Mouse (Mus musculus) midbrain, embryonic 12.5 days (tissue): ENCODE data around the gene Myom1. TPM values are rescaled to one million over a fixed set of nuclear protein-coding genes. Genes with fewer than 3 reads are reported as not detected.

Experiments used
- ATAC-seq: fragments of 200-750 bp; cut with Nextera tagmentation; 2 replicates; pipeline ENCODE4 v1.8.0; 2017; ENCODE audit warnings: low read depth, moderate TSS enrichment, moderate library complexity; ENCODE audit not compliant: low FRiP score
- H3K27ac ChIP-seq: fragments of 300-500 bp; sonication (generic); replicated peaks from 2 replicates; pipeline ENCODE4 v1.5.1; 2016; ENCODE audit warnings: mild to moderate bottlenecking
- H3K27me3 ChIP-seq: fragments of 300-500 bp; sonication (generic); 2 replicates; pipeline ENCODE4 v1.6.1; 2016; ENCODE audit warnings: mild to moderate bottlenecking
- H3K36me3 ChIP-seq: fragments of 300-500 bp; sonication (generic); 2 replicates; pipeline ENCODE4 v1.6.1; 2016
- H3K4me1 ChIP-seq: fragments of 300-500 bp; sonication (generic); 2 replicates; pipeline ENCODE4 v1.6.1; 2016
- H3K4me2 ChIP-seq: fragments of 300-500 bp; sonication (generic); replicated peaks from 2 replicates; pipeline ENCODE4 v1.6.1; 2016; ENCODE audit warnings: mild to moderate bottlenecking, moderate library complexity
- H3K4me3 ChIP-seq: fragments of 300-500 bp; sonication (generic); 2 replicates; pipeline ENCODE4 v1.5.1; 2016; ENCODE audit warnings: mild to moderate bottlenecking
- H3K9ac ChIP-seq: fragments of 300-500 bp; sonication (generic); replicated peaks from 2 replicates; pipeline ENCODE4 v1.6.1; 2016; ENCODE audit warnings: mild to moderate bottlenecking, moderate library complexity
- H3K9me3 ChIP-seq: fragments of 300-500 bp; sonication (generic); 2 replicates; pipeline ENCODE4 v1.6.1; 2016; ENCODE audit warnings: mild to moderate bottlenecking
- WGBS: fragments of 180-500 bp; shearing (Covaris S2); methylation state at CpG from one replicate; pipeline ENCODE4 v1.1.7; 2016; 5-methylcytosine and 5-hydroxymethylcytosine counted together
- polyA plus RNA-seq: library from polyadenylated mRNA; unstranded; fragments of >200 nt; fragmentation: Nextera tagmentation; extraction: Ambion mirVana; gene quantifications from 2 replicates; pipeline ENCODE4 v1.2.1, GENCODE M21; 2016

Myom1 gene
- polyA plus RNA-seq, 1 experiment from 2014 or later: 2.5 TPM

DNA sequence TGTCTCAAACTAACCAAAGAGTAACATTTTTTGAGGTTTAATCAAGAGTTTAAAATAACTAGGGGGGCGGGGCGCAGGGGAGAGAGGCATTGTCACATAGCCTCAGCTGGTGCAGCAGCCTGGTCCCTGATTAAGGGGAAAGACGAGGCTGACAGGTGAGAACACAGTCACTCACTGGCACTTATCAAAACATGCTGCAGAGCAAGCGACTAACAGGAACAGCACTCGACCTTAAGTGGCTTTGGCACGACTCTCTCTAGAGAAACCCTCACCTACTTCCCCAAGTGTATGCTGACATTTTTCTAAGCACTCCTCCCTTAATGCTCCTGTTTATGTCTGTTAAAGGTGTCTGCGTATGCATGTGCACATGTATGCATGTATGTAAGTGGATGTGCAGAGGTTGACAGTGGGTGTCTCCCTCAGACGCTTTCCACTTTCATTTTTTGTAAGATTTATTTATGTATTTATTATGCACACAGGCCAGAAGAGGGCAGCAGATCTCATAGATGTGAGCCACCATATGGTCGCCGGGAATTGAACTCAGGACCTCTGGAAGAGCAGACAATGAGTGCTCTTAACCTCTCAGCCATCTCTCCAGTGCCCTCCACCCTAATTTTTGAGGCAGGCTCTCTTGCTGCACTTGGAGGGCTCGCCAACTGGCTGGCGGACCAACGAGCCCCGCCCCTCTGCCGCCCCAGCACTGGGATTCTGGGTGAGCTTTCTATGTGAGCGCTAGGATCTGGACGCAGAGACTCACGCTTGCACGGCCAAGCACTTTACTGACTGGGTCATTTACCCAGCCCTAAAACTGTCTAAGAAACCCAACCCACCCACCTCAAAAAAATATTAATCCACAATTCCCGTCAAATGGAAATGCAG is 22.8 kb upstream of the Myom1 start:
- whole genome bisulfite sequencing: 90% methylated on average over 20 of the region's 20 CpGs
- Histone ChIP-seq H3K4me1 (no peaks in the 10 kb centered on the region), H3K27me3 (no peaks in the 10 kb centered on the region), H3K36me3 (peaks cover 50% of the 10 kb centered on the region), H3K4me2 (no peak overlapping the region), H3K9me3 (no peaks in the 10 kb centered on the region), H3K9ac (no peak overlapping the region), H3K4me3 (no peak overlapping the region), H3K27ac (no peak overlapping the region)
- ATAC-seq: no peak

DNA sequence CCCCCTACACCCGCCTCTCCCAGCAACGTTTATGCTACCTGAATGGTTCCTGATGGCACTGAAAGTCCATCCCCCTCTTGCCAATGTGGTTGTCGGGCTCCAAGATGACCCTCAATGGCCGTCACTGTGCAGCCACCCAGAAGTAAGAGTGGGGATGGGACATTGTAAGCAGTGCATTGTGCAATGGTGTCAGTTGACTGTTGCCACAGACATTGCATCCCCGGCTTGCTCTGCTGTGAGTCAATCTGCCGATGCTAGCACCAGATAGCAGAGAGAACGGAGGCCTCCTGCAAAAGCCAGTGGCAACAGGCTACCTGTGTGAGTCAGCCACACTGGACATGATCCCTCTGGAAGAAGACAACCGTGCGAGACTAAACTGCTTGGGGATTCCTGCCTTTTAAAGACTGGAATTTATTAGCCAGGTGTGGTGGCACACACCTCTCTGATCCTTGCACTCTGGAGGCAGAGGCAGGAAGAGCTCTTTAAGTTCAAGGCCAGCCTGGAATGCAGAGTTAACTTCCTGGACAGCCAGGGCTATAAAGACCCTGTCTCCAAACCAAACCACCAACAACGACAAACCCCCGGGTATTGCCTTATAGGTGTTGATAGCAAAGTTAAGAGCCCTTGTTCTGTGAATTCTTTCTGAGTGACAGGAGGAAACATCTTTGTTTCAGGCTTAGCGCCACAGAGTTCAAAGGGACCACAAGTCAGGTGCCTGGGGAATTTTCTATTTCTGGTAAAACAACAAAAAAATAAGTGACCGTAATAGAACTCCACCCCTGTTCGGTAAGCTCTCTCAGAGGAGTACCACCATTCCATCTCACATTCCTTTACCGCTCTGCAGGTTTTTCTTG is 16.7 kb upstream of the Myom1 start:
- ATAC-seq: no peak
- no peak overlapping the region for H3K4me3 ChIP-seq
- H3K9ac ChIP-seq: no peak overlapping the region
- no peaks in the 10 kb centered on the region for H3K27me3 ChIP-seq
- no peak overlapping the region for H3K4me2 ChIP-seq
- peaks cover 16% of the 10 kb centered on the region for H3K4me1 ChIP-seq
- H3K36me3 ChIP-seq: peaks cover 31% of the 10 kb centered on the region
- H3K27ac ChIP-seq: no peak overlapping the region
- H3K9me3 ChIP-seq: no peaks in the 10 kb centered on the region
- 93% methylated on average over 15 of the region's 15 CpGs for WGBS

DNA sequence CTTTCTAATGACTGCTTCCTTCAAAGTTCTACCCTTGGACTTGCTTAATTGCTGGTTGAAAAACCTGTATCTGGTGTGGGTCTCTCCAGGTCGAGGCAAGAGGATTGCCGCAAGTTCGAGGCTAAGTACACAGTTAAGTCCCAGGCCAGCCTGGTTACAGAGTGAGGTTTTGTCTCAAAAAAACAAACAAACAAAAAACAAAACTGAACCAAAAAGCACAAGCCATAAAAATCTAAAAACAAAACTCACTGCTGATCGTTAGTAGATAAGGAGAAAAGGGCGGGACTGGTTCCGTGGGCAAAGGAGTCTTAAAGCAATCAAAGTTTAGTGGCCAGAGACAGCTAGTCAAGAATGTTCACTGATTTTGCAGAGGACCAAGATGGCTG is 16.1 kb upstream of the Myom1 start:
- H3K4me3 ChIP-seq: no peak overlapping the region
- H3K9me3 ChIP-seq: no peaks in the 10 kb centered on the region
- no peak overlapping the region for H3K4me2 ChIP-seq
- peaks cover 20% of the 10 kb centered on the region for H3K4me1 ChIP-seq
- whole genome bisulfite sequencing: 94% methylated on average over 6 of the region's 6 CpGs
- H3K27ac ChIP-seq: no peak overlapping the region
- H3K36me3 ChIP-seq: peaks cover 25% of the 10 kb centered on the region
- no peaks in the 10 kb centered on the region for H3K27me3 ChIP-seq
- no peak for ATAC-seq
- H3K9ac ChIP-seq: no peak overlapping the region

DNA sequence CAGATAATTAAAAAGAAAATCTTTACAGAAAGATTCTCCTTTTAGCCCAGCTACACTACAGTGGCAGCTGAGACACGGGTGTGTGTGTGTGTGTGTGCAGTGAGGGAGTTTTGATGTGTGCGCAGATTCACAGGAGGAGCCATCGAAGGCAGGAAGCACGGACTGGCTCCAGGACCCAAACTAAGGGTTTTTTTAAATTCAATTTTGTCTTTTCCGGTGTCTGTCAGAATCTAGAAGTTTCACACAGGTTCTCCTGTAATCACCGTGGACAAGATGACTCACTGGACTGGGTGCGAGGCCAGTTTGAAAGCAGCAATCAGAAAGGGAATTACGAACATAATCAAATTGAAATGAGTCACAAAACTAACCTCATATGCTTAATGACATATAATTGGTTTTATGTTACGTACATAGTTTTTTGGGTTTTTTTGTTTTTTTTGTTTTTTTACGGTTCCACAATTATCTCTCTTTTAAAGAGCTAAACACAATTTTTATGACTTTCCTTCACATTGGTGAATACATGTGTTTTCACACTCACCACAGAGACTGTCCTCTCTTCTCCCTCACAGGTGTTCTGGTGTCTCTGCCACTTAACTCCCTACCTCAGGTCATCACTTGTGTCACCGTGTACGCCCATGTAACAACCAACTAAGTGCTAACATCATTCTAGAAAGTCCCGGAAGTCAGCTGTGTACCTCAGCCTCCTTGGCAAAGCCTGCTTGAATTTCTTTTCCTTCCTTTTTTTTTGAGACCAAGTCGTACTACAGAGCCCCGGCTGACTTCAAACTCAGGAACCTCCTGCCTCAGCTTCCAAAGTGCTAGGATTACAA is 15.4 kb upstream of the Myom1 start:
- WGBS: 90% methylated on average over 15 of the region's 15 CpGs
- Histone ChIP-seq H3K4me3 (no peak overlapping the region), H3K9me3 (no peaks in the 10 kb centered on the region), H3K27me3 (no peaks in the 10 kb centered on the region), H3K27ac (no peak overlapping the region), H3K36me3 (peaks cover 20% of the 10 kb centered on the region), H3K9ac (no peak overlapping the region), H3K4me1 (peaks cover 22% of the 10 kb centered on the region), H3K4me2 (no peak overlapping the region)
- ATAC-seq: no peak

DNA sequence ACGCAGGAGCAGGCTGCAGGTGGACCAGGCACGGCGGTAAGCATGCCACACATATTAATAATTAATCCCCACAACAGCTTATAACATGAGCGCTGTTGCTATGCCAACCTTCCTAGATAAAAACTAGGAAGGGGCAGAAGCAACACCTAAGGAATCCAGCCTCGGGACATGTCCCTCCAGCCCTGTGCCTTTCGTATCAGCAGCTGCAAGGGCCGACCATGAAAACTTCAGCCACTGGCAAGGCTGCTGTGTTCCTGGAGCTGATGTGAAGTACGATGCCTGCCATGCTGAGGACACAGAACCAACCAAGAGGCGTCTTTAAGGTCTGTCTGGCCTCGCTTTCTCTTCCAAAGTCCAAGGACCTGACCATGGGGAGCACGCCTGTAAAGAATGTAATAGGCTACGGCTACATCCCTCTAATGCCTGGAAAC is 14.1 kb upstream of the Myom1 start:
- peaks cover 26% of the 10 kb centered on the region for H3K36me3 ChIP-seq
- peak overlapping the region; percentile 24; the same call in 1 of the 2 replicates for H3K9ac ChIP-seq
- H3K4me3 ChIP-seq: no peak overlapping the region
- no peaks in the 10 kb centered on the region for H3K27me3 ChIP-seq
- H3K27ac ChIP-seq: no peak overlapping the region
- peaks cover 26% of the 10 kb centered on the region for H3K4me1 ChIP-seq
- H3K4me2 ChIP-seq: no peak overlapping the region
- ATAC-seq: no peak
- 94% methylated on average over 12 of the region's 12 CpGs for WGBS
- no peaks in the 10 kb centered on the region for H3K9me3 ChIP-seq

DNA sequence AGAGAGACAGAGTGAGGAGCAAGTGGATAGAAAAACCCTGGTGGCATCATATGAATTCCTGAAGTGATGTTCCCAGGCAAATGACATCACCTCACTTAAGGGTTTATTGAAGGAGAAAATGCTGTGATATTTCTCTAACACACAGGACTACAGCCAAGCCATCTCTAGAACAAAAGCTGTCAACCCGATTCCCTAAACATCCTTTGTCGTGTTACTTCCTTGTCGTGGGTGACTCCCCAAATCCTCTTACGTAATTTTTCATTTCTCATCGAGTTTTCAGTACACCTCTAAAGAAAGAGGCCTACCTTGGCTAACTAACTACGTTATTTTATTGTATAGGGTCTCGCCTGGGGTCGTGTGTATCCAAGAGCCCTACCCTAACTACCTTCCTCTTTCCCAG is 13.0 kb upstream of the Myom1 start:
- H3K4me2 ChIP-seq: peak overlapping the region; percentile 66
- WGBS: 54% methylated on average over 8 of the region's 8 CpGs
- H3K9ac ChIP-seq: peak overlapping the region; percentile 92
- peaks cover 36% of the 10 kb centered on the region for H3K36me3 ChIP-seq
- ATAC-seq: no peak
- peak overlapping the region; percentile 97 for H3K4me3 ChIP-seq
- H3K4me1 ChIP-seq: peaks cover 26% of the 10 kb centered on the region
- no peaks in the 10 kb centered on the region for H3K27me3 ChIP-seq
- H3K9me3 ChIP-seq: no peaks in the 10 kb centered on the region
- H3K27ac ChIP-seq: peak overlapping the region; percentile 95; the same call in 1 of the 2 replicates

DNA sequence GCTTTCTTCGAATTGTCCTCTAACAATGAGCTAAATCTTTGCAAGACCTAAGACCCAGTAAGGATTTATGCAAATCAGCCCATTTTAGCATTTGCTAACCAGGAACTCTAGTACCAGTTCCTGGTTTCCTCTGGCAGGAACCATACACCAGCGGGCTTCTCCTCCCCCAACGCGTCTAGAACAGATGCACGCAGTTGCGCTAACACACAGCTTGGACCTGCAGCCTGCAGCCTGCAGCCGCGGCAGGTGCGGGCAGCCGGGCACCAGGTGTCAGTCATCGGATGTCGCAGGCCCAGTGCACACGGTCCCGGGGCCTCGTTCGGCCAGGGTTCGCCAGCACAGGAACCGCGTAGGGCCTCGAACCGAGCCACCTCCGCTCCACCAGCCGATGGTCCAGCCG is 12.4 kb upstream of the Myom1 start:
- WGBS: 1% methylated on average over 24 of the region's 24 CpGs
- ATAC-seq: peak; percentile 77; the same call in 1 of the 2 replicates
- peaks cover 42% of the 10 kb centered on the region for H3K36me3 ChIP-seq

DNA sequence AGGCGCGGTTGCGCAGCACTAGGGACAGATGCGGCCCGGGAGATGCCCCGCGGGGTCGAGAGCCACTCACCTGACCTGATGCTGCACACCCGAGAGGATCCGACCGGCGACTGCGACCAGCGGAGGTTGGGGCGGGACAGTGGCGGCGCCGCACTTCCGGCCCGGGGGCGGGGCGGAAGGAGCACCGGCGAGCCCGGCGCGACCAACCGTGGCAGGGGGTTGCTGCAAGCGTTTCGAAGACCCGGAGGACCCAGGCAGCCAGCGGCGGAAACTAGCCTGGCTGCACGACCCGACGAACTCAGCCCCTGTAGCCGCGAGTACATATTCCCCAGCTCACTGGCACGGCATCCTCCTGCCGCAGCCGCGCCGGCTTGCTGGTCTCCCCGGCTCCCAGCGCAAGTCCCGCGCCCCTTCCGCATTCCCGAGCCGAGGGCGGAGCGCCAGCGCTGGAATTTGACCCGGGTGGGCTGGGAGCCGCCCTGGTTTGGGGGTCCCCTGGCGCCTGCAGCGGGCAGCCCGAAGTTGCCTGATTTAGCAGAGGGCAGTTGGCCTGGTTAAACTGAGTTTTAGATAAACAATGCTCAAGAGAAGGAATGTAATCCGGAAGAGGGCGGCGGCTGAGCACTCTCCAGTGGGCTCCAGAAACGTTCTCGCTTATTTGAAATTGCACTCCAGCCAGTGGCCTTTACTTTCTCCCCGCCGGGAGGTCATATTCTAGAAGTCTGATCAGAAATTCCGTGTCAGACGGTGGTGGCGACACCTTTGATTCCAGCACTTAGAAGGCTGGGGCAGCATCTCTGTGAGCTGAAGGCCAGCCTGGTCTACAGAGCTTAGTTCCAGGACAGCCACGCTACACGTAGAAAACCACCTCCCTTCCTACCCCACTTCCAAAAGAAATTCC is 11.8 kb upstream of the Myom1 start:
- H3K4me2 ChIP-seq: peak overlapping the region; percentile 66
- peak overlapping the region; percentile 95 for H3K27ac ChIP-seq
- H3K36me3 ChIP-seq: peaks cover 45% of the 10 kb centered on the region
- peak; percentile 96 for ATAC-seq
- peaks cover 26% of the 10 kb centered on the region for H3K4me1 ChIP-seq
- peak overlapping the region; percentile 92 for H3K9ac ChIP-seq
- WGBS: under 1% methylated on average over 63 of the region's 70 CpGs
- no peaks in the 10 kb centered on the region for H3K9me3 ChIP-seq
- peak overlapping the region; percentile 97 for H3K4me3 ChIP-seq
- no peaks in the 10 kb centered on the region for H3K27me3 ChIP-seq

More for the DNA sequence above, 12.4 kb upstream of the Myom1 start:
- H3K9me3 ChIP-seq: no peaks in the 10 kb centered on the region
- H3K4me3 ChIP-seq: peak overlapping the region; percentile 97
- H3K4me2 ChIP-seq: peak overlapping the region; percentile 66
- no peaks in the 10 kb centered on the region for H3K27me3 ChIP-seq
- peak overlapping the region; percentile 92 for H3K9ac ChIP-seq
- peaks cover 26% of the 10 kb centered on the region for H3K4me1 ChIP-seq
- H3K27ac ChIP-seq: peak overlapping the region; percentile 95

DNA sequence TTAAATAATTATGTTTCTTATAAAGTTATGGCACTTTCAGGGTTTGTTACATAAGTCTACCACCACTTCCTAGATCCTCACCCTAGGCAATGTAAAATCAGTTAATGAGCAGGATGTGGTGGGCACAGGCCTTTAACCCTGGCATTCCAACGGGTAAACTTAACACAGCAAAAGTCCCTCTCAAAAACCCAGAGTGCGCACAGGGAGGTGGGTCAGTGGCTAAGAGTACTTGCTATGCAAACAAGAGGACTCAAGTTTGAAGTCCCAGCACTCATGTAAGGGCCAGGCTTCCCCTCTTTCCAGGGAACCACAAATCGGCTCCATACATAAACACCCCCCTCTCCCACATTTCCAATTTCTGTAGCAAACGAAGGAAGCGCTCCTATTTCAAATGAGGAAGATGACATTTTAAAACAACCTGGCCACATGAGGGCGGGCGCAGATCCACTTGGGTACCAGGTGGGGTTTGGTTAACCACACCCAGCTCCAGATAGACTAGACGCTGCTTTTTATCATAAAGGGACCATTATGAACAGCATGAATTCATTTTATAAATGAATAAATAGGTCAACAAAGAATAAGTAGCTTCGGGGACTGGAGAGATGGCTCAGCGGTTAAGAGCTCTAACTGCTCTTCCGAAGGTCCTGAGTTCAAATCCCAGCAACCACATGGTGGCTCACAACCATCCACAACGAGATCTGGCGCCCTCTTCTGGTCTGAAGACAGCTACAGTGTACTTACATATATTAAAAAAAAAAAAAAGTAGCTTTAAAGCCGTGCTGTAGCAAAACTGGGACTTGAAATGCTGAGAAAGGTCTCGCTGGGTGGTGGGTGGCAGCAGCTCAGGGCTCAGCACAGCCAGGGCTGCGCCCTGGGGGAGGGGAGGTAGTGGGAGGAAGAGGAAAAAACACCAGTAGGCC is 10.5 kb upstream of the Myom1 start:
- no peaks in the 10 kb centered on the region for H3K9me3 ChIP-seq
- no peak overlapping the region for H3K9ac ChIP-seq
- H3K4me3 ChIP-seq: no peak overlapping the region
- no peak overlapping the region for H3K4me2 ChIP-seq
- ATAC-seq: no peak
- H3K27me3 ChIP-seq: no peaks in the 10 kb centered on the region
- H3K27ac ChIP-seq: no peak overlapping the region
- H3K4me1 ChIP-seq: peaks cover 26% of the 10 kb centered on the region
- peaks cover 42% of the 10 kb centered on the region for H3K36me3 ChIP-seq
- WGBS: 89% methylated on average over 16 of the region's 16 CpGs

DNA sequence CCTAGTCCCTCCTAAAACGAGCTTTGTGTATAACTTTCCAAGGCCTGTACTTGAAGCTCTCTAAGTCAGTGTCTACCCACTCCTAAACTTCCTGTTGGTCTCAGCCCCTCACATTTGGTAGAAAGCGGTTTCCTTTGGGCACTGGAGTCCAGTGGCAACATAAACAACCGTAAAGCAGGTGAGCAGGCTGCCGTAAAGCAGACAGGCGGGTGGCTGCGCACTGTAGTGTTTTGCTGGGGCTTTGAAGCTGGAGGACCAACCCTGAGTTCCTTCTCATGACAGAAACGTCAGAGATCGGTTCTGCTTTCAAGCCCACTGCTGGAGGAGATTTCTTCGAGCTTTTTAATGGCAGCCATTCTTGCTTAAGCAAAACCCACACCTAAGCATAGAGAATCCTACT is 9.8 kb upstream of the Myom1 start:
- Histone ChIP-seq H3K9ac (no peak overlapping the region), H3K36me3 (peaks cover 42% of the 10 kb centered on the region), H3K27ac (no peak overlapping the region), H3K9me3 (no peaks in the 10 kb centered on the region), H3K4me1 (peaks cover 26% of the 10 kb centered on the region), H3K27me3 (no peaks in the 10 kb centered on the region), H3K4me3 (no peak overlapping the region), H3K4me2 (no peak overlapping the region)
- ATAC-seq: no peak
- WGBS: 87% methylated on average over 9 of the region's 9 CpGs
